Mouse (Mus musculus) C2C12 (cell line): Measurements from ENCODE around the gene Samd10. TPM values are rescaled to one million over a fixed set of nuclear protein-coding genes. Genes with fewer than 3 reads are reported as not detected.

Experiments
- H3K27me3 ChIP-seq: one replicate; pipeline ENCODE4 v1.6.1; 2011; ENCODE audit not compliant: control insufficient read depth, insufficient read depth, insufficient read length
- H3K36me3 ChIP-seq: one replicate; pipeline ENCODE4 v1.6.1; 2011; ENCODE audit not compliant: control insufficient read depth, insufficient read depth
- H3K4me3 ChIP-seq: one replicate; pipeline ENCODE4 v1.5.1; 2011; ENCODE audit warnings: mild to moderate bottlenecking, control low read depth; ENCODE audit not compliant: poor library complexity, insufficient read depth, severe bottlenecking
- H3K79me2 ChIP-seq: one replicate; pipeline ENCODE4 v1.6.1; 2011; ENCODE audit not compliant: control insufficient read depth, insufficient read depth
- H3K79me3 ChIP-seq: one replicate; pipeline ENCODE4 v1.6.1; 2011; ENCODE audit warnings: low read depth, control low read depth
- H3ac ChIP-seq: one replicate; pipeline ENCODE3; 2011; ENCODE audit warnings: low read depth; ENCODE audit not compliant: control insufficient read depth, insufficient read length
- CEBPB ChIP-seq: IDR thresholded peaks from one replicate; pipeline ENCODE4 v1.6.1; 2011; ENCODE audit warnings: low read depth, mild to moderate bottlenecking, control low read depth, moderate library complexity
- CTCF ChIP-seq: IDR thresholded peaks from one replicate; pipeline ENCODE4 v1.5.1; 2011; ENCODE audit not compliant: control insufficient read depth, insufficient read depth, insufficient read length
- FOSL1 ChIP-seq: IDR thresholded peaks from one replicate; pipeline ENCODE4 v1.8.0; 2011; ENCODE audit warnings: mild to moderate bottlenecking, low read length; ENCODE audit not compliant: poor library complexity, insufficient read depth, severe bottlenecking
- MAX ChIP-seq: IDR thresholded peaks from one replicate; pipeline ENCODE4 v1.6.1; 2011; ENCODE audit warnings: mild to moderate bottlenecking, control low read depth
- MYOD1 ChIP-seq: IDR thresholded peaks from one replicate; pipeline ENCODE4 v1.6.1; 2011; ENCODE audit warnings: low read depth; ENCODE audit not compliant: control insufficient read depth, insufficient read length
- MYOG ChIP-seq: IDR thresholded peaks from one replicate; pipeline ENCODE4 v1.6.1; 2011; ENCODE audit not compliant: control insufficient read depth, insufficient read length; ENCODE audit errors: extremely low read depth
- USF1 ChIP-seq: IDR thresholded peaks from one replicate; pipeline ENCODE4 v1.6.1; 2011; ENCODE audit warnings: low read depth, mild to moderate bottlenecking, control low read depth, moderate library complexity
- polyA plus RNA-seq: library from polyadenylated mRNA; unstranded; fragments of >200 nt; fragmentation: generic; extraction: Trizol; gene quantifications from one replicate; pipeline ENCODE4 v1.2.1, GENCODE M21; 2012; ENCODE audit warnings: missing spikeins

Samd10 gene
- polyA plus RNA-seq, 1 experiment: 1.1 TPM

GRCm38 (mm10) chr2:181589011-181589731 is 9.8 kb downstream of the Samd10 start:
- Histone ChIP-seq H3K79me2 (peaks cover 14% of the 10 kb centered on the region), H3K4me3 (no peak overlapping the region), H3K79me3 (no peaks in the 10 kb centered on the region), H3K36me3 (peaks cover 43% of the 10 kb centered on the region), H3K27me3 (no peaks in the 10 kb centered on the region), H3ac (no peak overlapping the region)
- no peak for TF ChIP-seq MAX
- no peak for TF ChIP-seq MYOD1
- TF ChIP-seq USF1: no peak
- TF ChIP-seq FOSL1: no peak
- no peak for TF ChIP-seq MYOG
- TF ChIP-seq CEBPB: no peak
- TF ChIP-seq CTCF: no peak

GRCm38 (mm10) chr2:181588229-181588780 is 10.7 kb downstream of the Samd10 start:
- H3K4me3 ChIP-seq: no peak overlapping the region
- peaks cover 46% of the 10 kb centered on the region for H3K36me3 ChIP-seq
- H3K27me3 ChIP-seq: no peaks in the 10 kb centered on the region
- no peaks in the 10 kb centered on the region for H3K79me3 ChIP-seq
- peaks cover 14% of the 10 kb centered on the region for H3K79me2 ChIP-seq
- TF ChIP-seq MYOD1: no peak
- no peak for TF ChIP-seq USF1
- no peak for TF ChIP-seq CTCF
- TF ChIP-seq MAX: no peak
- no peak overlapping the region for H3ac ChIP-seq

- no peaks in the 10 kb centered on the region for H3K27me3 ChIP-seq
- no peaks in the 10 kb centered on the region for H3K79me3 ChIP-seq
- H3K36me3 ChIP-seq: peaks cover 46% of the 10 kb centered on the region
- TF ChIP-seq CEBPB (no peak), MYOG (no peak), CTCF (no peak), FOSL1 (no peak), MAX (no peak), USF1 (no peak), MYOD1 (no peak)
- H3ac ChIP-seq: no peak overlapping the region
- H3K79me2 ChIP-seq: peaks cover 14% of the 10 kb centered on the region
- H3K4me3 ChIP-seq: no peak overlapping the region
These were observed 11.2 kb downstream of the Samd10 start for GRCm38 (mm10) chr2:181587796-181588195.

- H3K79me2 ChIP-seq: peaks cover 2% of the 10 kb centered on the region
- H3K4me3 ChIP-seq: no peak overlapping the region
- no peak overlapping the region for H3ac ChIP-seq
- no peaks in the 10 kb centered on the region for H3K79me3 ChIP-seq
- H3K27me3 ChIP-seq: no peaks in the 10 kb centered on the region
- TF ChIP-seq MAX: no peak
- TF ChIP-seq USF1: no peak
- no peak for TF ChIP-seq CTCF
- TF ChIP-seq MYOG: no peak
- TF ChIP-seq CEBPB: no peak
- no peak for TF ChIP-seq FOSL1
- TF ChIP-seq MYOD1: no peak
- peaks cover 46% of the 10 kb centered on the region for H3K36me3 ChIP-seq
These were observed 12.9 kb downstream of the Samd10 start for GRCm38 (mm10) chr2:181586124-181586523.

- H3ac ChIP-seq: no peak overlapping the region
- H3K4me3 ChIP-seq: no peak overlapping the region
- no peaks in the 10 kb centered on the region for H3K79me2 ChIP-seq
- peaks cover 1% of the 10 kb centered on the region for H3K79me3 ChIP-seq
- H3K36me3 ChIP-seq: peaks cover 43% of the 10 kb centered on the region
- TF ChIP-seq MYOD1 (no peak), CEBPB (no peak), USF1 (no peak), CTCF (no peak), FOSL1 (no peak), MAX (no peak), MYOG (no peak)
- no peaks in the 10 kb centered on the region for H3K27me3 ChIP-seq
These were observed 13.5 kb downstream of the Samd10 start for GRCm38 (mm10) chr2:181585506-181585905.
